Mouse (Mus musculus): ENCODE results near the gene Ube2v1.
"Not testable (repeated sequence)": the region's sequence is repeated elsewhere in the genome, so short reads cannot be mapped to it uniquely, and the experiment has no call there.

Ube2v1 gene

GRCm38 (mm10) chr2:167622352-167622751, 9.5 kb downstream of the Ube2v1 start:
- DNase-seq = peak; percentile 54 to 83

- no peak for DNase-seq
Measured at GRCm38 (mm10) chr2:167621255-167622087, 10.4 kb downstream of the Ube2v1 start.

- DNase-seq = no peak
Measured at GRCm38 (mm10) chr2:167617472-167617871, 14.4 kb downstream of the Ube2v1 start.

- DNase-seq = no peak
Measured at GRCm38 (mm10) chr2:167617034-167617433, 14.9 kb downstream of the Ube2v1 start.

- DNase-seq = not testable (repeated sequence)
Measured at GRCm38 (mm10) chr2:167613335-167613734, 18.6 kb downstream of the Ube2v1 start.

- no peak for DNase-seq
Measured at GRCm38 (mm10) chr2:167612122-167612521, 19.8 kb downstream of the Ube2v1 start.

GRCm38 (mm10) chr2:167611287-167611686, 20.6 kb downstream of the Ube2v1 start:
- DNase-seq = no peak

- no peak for DNase-seq
Measured at GRCm38 (mm10) chr2:167606745-167607123, 25.2 kb downstream of the Ube2v1 start.

GRCm38 (mm10) chr2:167605817-167606744, 25.8 kb downstream of the Ube2v1 start:
- DNase-seq = no peak

- DNase-seq = peak; percentile 92 to 97
Measured at GRCm38 (mm10) chr2:167605178-167605794, 26.6 kb downstream of the Ube2v1 start.

- DNase-seq = peak in 1 of 2 experiments; percentile 42
Measured at GRCm38 (mm10) chr2:167602978-167603377, 28.9 kb downstream of the Ube2v1 start.

- no peak for DNase-seq
Measured at GRCm38 (mm10) chr2:167602364-167602763, 29.5 kb downstream of the Ube2v1 start.

GRCm38 (mm10) chr2:167600481-167600995, 31.4 kb downstream of the Ube2v1 start:
- no peak for DNase-seq

GRCm38 (mm10) chr2:167599917-167600316, 32.0 kb downstream of the Ube2v1 start:
- DNase-seq = no peak

GRCm38 (mm10) chr2:167599195-167599594, 32.7 kb downstream of the Ube2v1 start:
- DNase-seq = no peak

GRCm38 (mm10) chr2:167597492-167598186, 34.3 kb downstream of the Ube2v1 start:
- DNase-seq = no peak

- no peak for DNase-seq
Measured at GRCm38 (mm10) chr2:167596726-167597491, 35.0 kb downstream of the Ube2v1 start.

- no peak for DNase-seq
Measured at GRCm38 (mm10) chr2:167596262-167596661, 35.6 kb downstream of the Ube2v1 start.

- peak in 1 of 2 experiments; percentile 69 for DNase-seq
Measured at GRCm38 (mm10) chr2:167595761-167596171, 36.1 kb downstream of the Ube2v1 start.

GRCm38 (mm10) chr2:167594444-167594934, 37.4 kb downstream of the Ube2v1 start:
- DNase-seq = peak; percentile 90 to 92
